Mouse (Mus musculus) CH12.LX (cell line): ENCODE results near the gene Ell. TPM values are rescaled to one million over a fixed set of nuclear protein-coding genes. Genes with fewer than 3 reads are reported as not detected.

Experiments used
- DNase-seq: peaks from one replicate; pipeline ENCODE4 v3.0.0-alpha.2; 2013; ENCODE audit errors: extremely low read depth
- H3K27ac ChIP-seq: 2 replicates; pipeline ENCODE4 v1.5.1; 2012; ENCODE audit warnings: low read depth, mild to moderate bottlenecking, control low read depth, moderate library complexity; ENCODE audit not compliant: insufficient read depth
- H3K27me3 ChIP-seq: replicated peaks from 2 replicates; pipeline ENCODE3; 2012; ENCODE audit warnings: inconsistent platforms
- H3K36me3 ChIP-seq, 2 experiments: replicated peaks in 1 of 2; 2 replicates each; pipeline versions ENCODE3 to v1.6.1; 2012; ENCODE audit warnings: inconsistent platforms in 1 of 2, low read length in 1 of 2, mild to moderate bottlenecking in 1 of 2, mixed read lengths in 1 of 2, moderate library complexity in 1 of 2; ENCODE audit not compliant: control insufficient read depth in 1 of 2, insufficient read depth in 1 of 2
- H3K4me1 ChIP-seq, 2 experiments: 2 replicates each; pipeline ENCODE4 v1.6.1; 2012; ENCODE audit warnings: inconsistent platforms in 1 of 2, moderate library complexity in 1 of 2; ENCODE audit not compliant: insufficient read depth in 2 of 2, control insufficient read depth in 1 of 2
- H3K4me2 ChIP-seq: 2 replicates; pipeline ENCODE4 v1.6.1; 2012; ENCODE audit warnings: low read depth, mild to moderate bottlenecking, control low read depth; ENCODE audit not compliant: poor library complexity, insufficient read depth, severe bottlenecking
- H3K4me3 ChIP-seq, 3 experiments: fragments of 150-350 bp in 1 of 3; sonication (generic) in 1 of 3; replicated peaks in 1 of 3; 2 replicates each; pipeline versions ENCODE3 to v1.5.1; 2011 to 2012; ENCODE audit warnings: low read depth in 2 of 3, low read length in 2 of 3, mild to moderate bottlenecking in 2 of 3, moderate library complexity in 2 of 3, control low read depth in 1 of 3, improper control_type of control experiment in 1 of 3, inconsistent platforms in 1 of 3, mixed read lengths in 1 of 3; ENCODE audit not compliant: poor library complexity in 1 of 3
- H3K79me2 ChIP-seq: replicated peaks from 2 replicates; pipeline ENCODE4 v1.6.1; 2012; ENCODE audit warnings: mild to moderate bottlenecking, moderate library complexity; ENCODE audit not compliant: control insufficient read depth, poor library complexity, insufficient read depth, severe bottlenecking; ENCODE audit errors: extremely low read depth
- H3K9ac ChIP-seq: 2 replicates; pipeline ENCODE4 v1.6.1; 2012; ENCODE audit warnings: low read depth, mild to moderate bottlenecking, control low read depth, moderate library complexity; ENCODE audit not compliant: insufficient read depth
- H3K9me3 ChIP-seq: replicated peaks from 2 replicates; pipeline ENCODE3; 2012; ENCODE audit warnings: low read length, inconsistent platforms, mixed read lengths
- BHLHE40 ChIP-seq: IDR thresholded peaks from 2 replicates; pipeline ENCODE4 v1.6.1; 2011; ENCODE audit warnings: mild to moderate bottlenecking, low read depth, low read length, improper control_type of control experiment
- E2F4 ChIP-seq: IDR thresholded peaks from 2 replicates; pipeline ENCODE4 v1.6.1; 2011; ENCODE audit warnings: low read depth, low read length, improper control_type of control experiment; ENCODE audit not compliant: insufficient replicate concordance
- EP300 ChIP-seq: IDR thresholded peaks from 2 replicates; pipeline ENCODE4 v1.6.1; 2011; ENCODE audit warnings: low read length, improper control_type of control experiment
- ETS1 ChIP-seq: conservative IDR thresholded peaks from 2 replicates; pipeline ENCODE4 v1.6.1; 2012; ENCODE audit warnings: low read depth, mild to moderate bottlenecking, inconsistent platforms, low read length, improper control_type of control experiment, moderate library complexity
- IRF4 ChIP-seq: IDR thresholded peaks from 2 replicates; pipeline ENCODE4 v1.6.1; 2014; ENCODE audit warnings: low read depth, mild to moderate bottlenecking, inconsistent platforms, low read length, improper control_type of control experiment
- MAFK ChIP-seq: IDR thresholded peaks from 2 replicates; pipeline ENCODE4 v1.6.1; 2011; ENCODE audit warnings: low read length, improper control_type of control experiment; ENCODE audit not compliant: insufficient replicate concordance
- MAX ChIP-seq: IDR thresholded peaks from 2 replicates; pipeline ENCODE4 v1.6.1; 2011; ENCODE audit warnings: low read length, improper control_type of control experiment
- MAZ ChIP-seq: IDR thresholded peaks from 2 replicates; pipeline ENCODE4 v1.6.1; 2012; ENCODE audit warnings: low read depth, mild to moderate bottlenecking, inconsistent platforms, low read length, improper control_type of control experiment, moderate library complexity
- MXI1 ChIP-seq: IDR thresholded peaks from 2 replicates; pipeline ENCODE4 v1.6.1; 2011; ENCODE audit warnings: mild to moderate bottlenecking, low read depth, low read length, improper control_type of control experiment
- NELFE ChIP-seq: IDR thresholded peaks from 2 replicates; pipeline ENCODE4 v1.6.1; 2011; ENCODE audit warnings: low read depth, low read length, improper control_type of control experiment
- NRF1 ChIP-seq: IDR thresholded peaks from 2 replicates; pipeline ENCODE4 v1.6.1; 2014; ENCODE audit warnings: low read depth, mild to moderate bottlenecking, inconsistent platforms, low read length, improper control_type of control experiment, moderate library complexity
- RCOR1 ChIP-seq: conservative IDR thresholded peaks from 2 replicates; pipeline ENCODE4 v1.6.1; 2012; ENCODE audit warnings: low read depth, mild to moderate bottlenecking, inconsistent platforms, low read length, improper control_type of control experiment
- TBP ChIP-seq: conservative IDR thresholded peaks from 2 replicates; pipeline ENCODE4 v1.6.1; 2011; ENCODE audit warnings: low read depth, low read length, improper control_type of control experiment
- TCF12 ChIP-seq: IDR thresholded peaks from 2 replicates; pipeline ENCODE4 v1.6.1; 2014; ENCODE audit warnings: low read depth, mild to moderate bottlenecking, inconsistent platforms, low read length, improper control_type of control experiment
- USF1 ChIP-seq: IDR thresholded peaks from 2 replicates; pipeline ENCODE4 v1.6.1; 2014; ENCODE audit warnings: low read depth, mild to moderate bottlenecking, inconsistent platforms, low read length, improper control_type of control experiment
- USF2 ChIP-seq: conservative IDR thresholded peaks from 2 replicates; pipeline ENCODE4 v1.6.1; 2011; ENCODE audit warnings: low read depth, low read length, improper control_type of control experiment
- ZKSCAN1 ChIP-seq: IDR thresholded peaks from 2 replicates; pipeline ENCODE4 v1.6.1; 2012; ENCODE audit warnings: low read depth, inconsistent platforms, low read length, improper control_type of control experiment, borderline replicate concordance
- dilution Hi-C: fragments of 300-500 bp; cut with MboI; formaldehyde crosslinking; loops from 2 replicates; pipeline ENCODE4 v1.14.3; 2020; ENCODE audit warnings: low sequenced_read_pairs; ENCODE audit not compliant: extremely low pct_unique_long_range_greater_than_20kb, extremely low pct_ligation_motif_present
- in situ Hi-C: fragments of 300-500 bp; cut with MboI; formaldehyde crosslinking; loops from 3 replicates; pipeline ENCODE4 v1.14.3; 2019; ENCODE audit warnings: low sequenced_read_pairs, low pct_ligation_motif_present, low pct_unique_long_range_greater_than_20kb, mixed read lengths
- polyA plus RNA-seq: library from polyadenylated mRNA; unstranded; fragments of >175 nt; gene quantifications from 2 replicates; pipeline ENCODE4 v1.2.1, GENCODE M21; 2012; ENCODE audit warnings: low read depth; ENCODE audit not compliant: insufficient read length
- total RNA-seq, 2 experiments: library from RNA; depleted of rRNA; stranded (reverse); fragments of 300-350 nt in 1 of 2; fragments of >200 nt in 1 of 2; gene quantifications; 2 replicates each; pipeline ENCODE4 v1.2.3; 2012 to 2014

Ell gene
- total and polyA plus RNA-seq, 3 experiments = 6.5 to 17.9 (median 9.8) TPM

GRCm38 (mm10) chr8:70522592-70523403 lies 16.5 kb upstream of the Ell start (continued):
- TF ChIP-seq USF2 (no peak), BHLHE40 (peak; percentile 72), USF1 (peak; percentile 20; the same call in 1 of the 2 replicates), MAZ (peak; percentile 94), E2F4 (no peak; the same call in 1 of the 2 replicates), NELFE (peak; percentile 82), IRF4 (peak; percentile 80), ETS1 (peak; percentile 57), ZKSCAN1 (no peak), EP300 (no peak), RCOR1 (no peak), MAX (peak; percentile 86), TBP (peak; percentile 71; the same call in 1 of the 2 replicates), MAFK (no peak), TCF12 (peak; percentile 91)

GRCm38 (mm10) chr8:70527111-70527511 lies 12.1 kb upstream of the Ell start:
- H3K36me3 ChIP-seq = peaks cover 20 to 31% of the 10 kb centered on the region in 2 experiments
- H3K27ac ChIP-seq = 0 out of 2 replicates have a peak overlapping the region, but pooled peaks have one; percentile 16
- no peak for DNase-seq
- dilution Hi-C loops = no loop called here
- H3K4me1 ChIP-seq = peaks cover 9 to 35% of the 10 kb centered on the region in 2 experiments
- H3K9me3 ChIP-seq = no peaks in the 10 kb centered on the region
- no peaks in the 10 kb centered on the region for H3K27me3 ChIP-seq
- H3K4me3 ChIP-seq = peak overlapping the region; percentile 86 to 97 (median 90)
- H3K9ac ChIP-seq = peak overlapping the region; percentile 99
- H3K4me2 ChIP-seq = peak overlapping the region; percentile 87
- in situ Hi-C loops = no loop called here
- no peak for TF ChIP-seq BHLHE40
- peak; percentile 53; the same call in 1 of the 2 replicates for TF ChIP-seq MXI1
- no peak for TF ChIP-seq NRF1
- TF ChIP-seq, all 38 proteins: peak for 1
- peaks cover 4% of the 10 kb centered on the region for H3K79me2 ChIP-seq
